Mouse (Mus musculus) neural tube, embryonic 12.5 days (tissue): Measurements from ENCODE around the gene Vangl1. TPM values are rescaled to one million over a fixed set of nuclear protein-coding genes. Genes with fewer than 3 reads are reported as not detected.

Experiments
- ATAC-seq: fragments of 200-750 bp; cut with Nextera tagmentation; 2 replicates; pipeline ENCODE4 v1.8.0; 2017; ENCODE audit warnings: low read depth, mild to moderate bottlenecking, moderate TSS enrichment, moderate library complexity; ENCODE audit not compliant: low FRiP score
- H3K27ac ChIP-seq: fragments of 300-500 bp; sonication (generic); 2 replicates; pipeline ENCODE4 v1.5.1; 2016
- H3K27me3 ChIP-seq: fragments of 300-500 bp; sonication (generic); replicated peaks from 2 replicates; pipeline ENCODE4 v1.6.1; 2016; ENCODE audit warnings: mild to moderate bottlenecking
- H3K36me3 ChIP-seq: fragments of 300-500 bp; sonication (generic); 2 replicates; pipeline ENCODE4 v1.6.1; 2016; ENCODE audit warnings: mild to moderate bottlenecking
- H3K4me1 ChIP-seq: fragments of 300-500 bp; sonication (generic); 2 replicates; pipeline ENCODE4 v1.6.1; 2016
- H3K4me2 ChIP-seq: fragments of 300-500 bp; sonication (generic); replicated peaks from 2 replicates; pipeline ENCODE4 v1.6.1; 2016; ENCODE audit warnings: mild to moderate bottlenecking
- H3K4me3 ChIP-seq: fragments of 300-500 bp; sonication (generic); 2 replicates; pipeline ENCODE4 v1.5.1; 2016
- H3K9ac ChIP-seq: fragments of 300-500 bp; sonication (generic); 2 replicates; pipeline ENCODE4 v1.6.1; 2016; ENCODE audit warnings: mild to moderate bottlenecking
- H3K9me3 ChIP-seq: fragments of 300-500 bp; sonication (generic); 2 replicates; pipeline ENCODE4 v1.6.1; 2016; ENCODE audit warnings: mild to moderate bottlenecking
- WGBS: fragments of 180-500 bp; shearing (Covaris S2); methylation state at CpG from one replicate; pipeline ENCODE4 v1.1.7; 2016; 5-methylcytosine and 5-hydroxymethylcytosine counted together
- polyA plus RNA-seq: library from polyadenylated mRNA; unstranded; fragments of >200 nt; fragmentation: Nextera tagmentation; extraction: Ambion mirVana; gene quantifications from 2 replicates; pipeline ENCODE4 v1.2.1, GENCODE M21; 2016

Vangl1 gene
- polyA plus RNA-seq, 1 experiment from 2014 or later = 14.9 TPM

DNA sequence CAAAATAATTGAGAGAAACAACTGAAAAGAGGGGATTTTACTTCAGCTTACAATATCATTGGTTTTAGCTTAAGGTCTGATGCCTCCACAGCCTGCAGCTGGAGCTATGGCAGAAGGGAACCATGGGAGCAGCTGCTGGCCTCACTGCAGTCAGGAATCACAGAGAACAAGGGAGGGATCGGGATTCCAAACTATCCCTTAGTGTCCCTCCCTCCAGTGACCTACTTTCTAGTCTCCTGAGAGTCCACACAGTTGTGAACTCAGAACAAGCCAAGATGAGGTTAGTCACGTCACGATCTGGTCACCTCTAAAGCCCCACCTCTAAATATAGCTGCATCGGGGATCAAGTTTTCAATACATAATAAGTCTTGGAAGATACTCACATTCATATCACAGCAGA lies 57.3 kb downstream of the Vangl1 start:
- no peaks in the 10 kb centered on the region for H3K27me3 ChIP-seq
- H3K9me3 ChIP-seq = no peaks in the 10 kb centered on the region
- no peak for ATAC-seq
- no peak overlapping the region for H3K27ac ChIP-seq
- H3K36me3 ChIP-seq = no peaks in the 10 kb centered on the region
- H3K4me1 ChIP-seq = peaks cover 15% of the 10 kb centered on the region; the same call in 1 of the 2 replicates
- H3K4me2 ChIP-seq = no peak overlapping the region
- 77% methylated on average over 4 of the region's 4 CpGs for WGBS
- no peak overlapping the region for H3K9ac ChIP-seq
- H3K4me3 ChIP-seq = no peak overlapping the region

DNA sequence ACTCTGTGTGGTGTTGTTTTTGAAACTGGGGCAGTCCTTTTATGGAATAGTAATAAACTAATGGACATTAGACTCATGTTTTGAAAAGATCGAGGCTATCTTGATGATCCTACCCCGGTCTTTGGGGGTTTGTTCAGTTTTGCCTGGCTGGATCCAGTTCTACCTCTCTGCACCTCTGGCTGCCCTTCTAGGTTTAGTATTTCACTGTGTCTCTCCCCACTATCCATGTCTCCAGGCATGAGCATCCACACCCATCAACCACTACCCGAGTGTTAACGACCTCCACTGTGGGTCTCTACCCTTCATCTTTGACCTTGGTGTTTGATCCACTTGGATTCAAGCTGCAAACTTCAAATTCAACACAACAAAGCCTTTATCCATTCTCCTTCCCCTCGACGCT lies 58.1 kb downstream of the Vangl1 start:
- H3K4me2 ChIP-seq = no peak overlapping the region
- H3K4me3 ChIP-seq = no peak overlapping the region
- no peaks in the 10 kb centered on the region for H3K9me3 ChIP-seq
- ATAC-seq = no peak
- 63% methylated on average over 6 of the region's 6 CpGs for WGBS
- no peaks in the 10 kb centered on the region for H3K36me3 ChIP-seq
- H3K9ac ChIP-seq = no peak overlapping the region
- peaks cover 15% of the 10 kb centered on the region; the same call in 1 of the 2 replicates for H3K4me1 ChIP-seq
- H3K27ac ChIP-seq = no peak overlapping the region
- H3K27me3 ChIP-seq = no peaks in the 10 kb centered on the region

DNA sequence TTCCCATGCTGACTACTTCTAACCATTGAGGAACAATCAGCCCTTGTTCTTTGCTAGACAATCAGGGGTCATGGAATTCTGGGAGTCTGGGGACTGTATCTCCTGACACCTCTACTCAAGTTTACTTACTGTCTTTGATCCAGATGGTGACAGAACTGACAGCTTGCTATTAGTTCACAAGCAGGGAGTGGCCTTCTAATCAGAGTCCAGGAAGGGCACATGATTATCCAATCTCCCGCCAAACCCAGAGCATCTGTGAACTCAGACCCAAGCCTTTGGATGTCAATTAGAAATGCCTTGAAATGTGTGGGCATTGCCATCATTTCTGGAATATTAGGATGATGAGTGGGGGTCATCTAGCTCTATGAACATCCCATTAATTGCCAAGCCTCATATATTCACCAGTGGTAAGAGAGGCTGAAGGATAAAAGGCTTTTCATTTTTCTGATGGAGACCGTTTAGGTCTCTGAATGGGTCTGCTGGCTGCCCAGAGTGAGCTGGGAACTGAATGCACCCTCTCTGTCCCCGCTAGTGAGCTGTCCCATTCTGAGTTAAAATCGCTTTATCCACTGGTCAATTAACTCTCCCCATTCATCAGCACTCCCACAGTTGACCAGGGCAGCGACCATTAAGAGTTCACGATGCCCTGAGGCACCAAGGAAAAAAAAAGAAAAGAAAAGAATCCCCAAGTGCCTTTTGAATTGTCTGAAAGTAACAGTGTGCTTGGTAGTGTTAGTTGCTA lies 58.7 kb downstream of the Vangl1 start:
- no peak for ATAC-seq
- H3K27ac ChIP-seq = no peak overlapping the region
- 17% methylated on average over 6 of the region's 6 CpGs for WGBS
- no peaks in the 10 kb centered on the region for H3K36me3 ChIP-seq
- H3K27me3 ChIP-seq = no peaks in the 10 kb centered on the region
- no peak overlapping the region for H3K4me2 ChIP-seq
- H3K4me3 ChIP-seq = no peak overlapping the region
- H3K4me1 ChIP-seq = peaks cover 15% of the 10 kb centered on the region; the same call in 1 of the 2 replicates
- no peak overlapping the region for H3K9ac ChIP-seq
- no peaks in the 10 kb centered on the region for H3K9me3 ChIP-seq

DNA sequence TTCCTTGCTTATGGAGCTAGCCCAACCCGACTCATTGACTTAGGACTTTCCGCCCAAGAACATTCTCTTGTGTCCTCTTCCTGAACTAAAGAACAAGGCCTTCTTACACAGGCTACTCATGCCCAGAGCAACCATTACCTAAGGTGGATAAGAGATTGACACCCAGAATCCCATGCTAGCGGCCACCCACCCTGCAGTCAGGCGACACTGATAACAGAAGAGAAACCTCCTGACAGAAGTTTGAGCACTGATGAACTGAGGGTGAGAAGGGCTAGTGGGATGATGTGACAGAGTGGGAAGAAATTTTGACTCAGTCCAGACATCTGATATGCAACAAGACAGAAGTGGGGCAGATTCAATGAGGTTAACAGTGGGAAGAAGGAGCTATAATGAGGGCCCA lies 60.1 kb downstream of the Vangl1 start:
- no peaks in the 10 kb centered on the region for H3K36me3 ChIP-seq
- no peak overlapping the region for H3K4me3 ChIP-seq
- WGBS = 97% methylated on average over 4 of the region's 4 CpGs
- no peak overlapping the region for H3K4me2 ChIP-seq
- no peaks in the 10 kb centered on the region for H3K9me3 ChIP-seq
- peaks cover 15% of the 10 kb centered on the region; the same call in 1 of the 2 replicates for H3K4me1 ChIP-seq
- no peak overlapping the region for H3K27ac ChIP-seq
- no peak overlapping the region for H3K9ac ChIP-seq
- ATAC-seq = no peak
- no peaks in the 10 kb centered on the region for H3K27me3 ChIP-seq

DNA sequence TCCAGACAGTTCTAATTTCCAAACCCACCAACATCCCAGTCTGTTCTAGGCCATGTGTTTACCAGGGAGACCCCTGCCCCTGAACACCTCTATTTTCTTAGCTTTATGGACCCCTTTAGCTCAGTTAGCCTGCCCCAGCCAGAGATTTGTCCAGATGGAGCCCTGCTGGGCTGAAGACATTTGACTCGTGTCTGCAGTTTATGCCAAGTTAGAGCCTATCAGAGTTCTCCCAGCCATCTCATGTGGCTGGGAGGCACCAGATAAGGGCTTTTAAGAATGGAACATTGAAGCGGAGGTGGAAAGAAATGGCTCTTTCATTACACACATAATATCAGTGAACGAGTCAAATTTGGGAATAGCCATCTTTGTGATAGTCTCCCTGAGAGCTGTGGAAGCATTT lies 61.0 kb downstream of the Vangl1 start:
- Histone ChIP-seq H3K36me3 (no peaks in the 10 kb centered on the region), H3K4me3 (no peak overlapping the region), H3K9me3 (no peaks in the 10 kb centered on the region), H3K4me2 (no peak overlapping the region), H3K4me1 (peaks cover 15% of the 10 kb centered on the region; the same call in 1 of the 2 replicates), H3K27me3 (no peaks in the 10 kb centered on the region), H3K27ac (no peak overlapping the region), H3K9ac (no peak overlapping the region)
- 75% methylated on average over 3 of the region's 3 CpGs for WGBS
- no peak for ATAC-seq

DNA sequence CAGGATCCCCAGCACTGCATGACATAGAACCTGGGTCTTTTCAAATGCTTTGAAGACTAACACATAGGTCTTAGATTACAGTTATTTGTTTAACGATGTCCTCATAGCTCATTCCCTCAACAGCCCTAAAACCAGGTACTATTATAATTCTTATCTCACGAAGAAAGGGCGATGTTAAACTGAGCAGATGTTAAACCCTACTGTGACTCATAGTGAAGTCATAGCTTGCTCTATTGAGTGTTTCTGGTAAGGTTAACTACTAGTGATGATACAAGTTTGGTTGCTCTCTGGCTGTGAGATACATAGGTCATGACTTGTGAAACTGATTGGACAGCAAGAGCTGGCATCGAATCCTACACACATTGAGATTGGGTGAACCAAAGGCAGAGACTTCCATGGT lies 61.5 kb downstream of the Vangl1 start:
- H3K9ac ChIP-seq = no peak overlapping the region
- ATAC-seq = no peak
- 96% methylated on average over 4 of the region's 4 CpGs for WGBS

DNA sequence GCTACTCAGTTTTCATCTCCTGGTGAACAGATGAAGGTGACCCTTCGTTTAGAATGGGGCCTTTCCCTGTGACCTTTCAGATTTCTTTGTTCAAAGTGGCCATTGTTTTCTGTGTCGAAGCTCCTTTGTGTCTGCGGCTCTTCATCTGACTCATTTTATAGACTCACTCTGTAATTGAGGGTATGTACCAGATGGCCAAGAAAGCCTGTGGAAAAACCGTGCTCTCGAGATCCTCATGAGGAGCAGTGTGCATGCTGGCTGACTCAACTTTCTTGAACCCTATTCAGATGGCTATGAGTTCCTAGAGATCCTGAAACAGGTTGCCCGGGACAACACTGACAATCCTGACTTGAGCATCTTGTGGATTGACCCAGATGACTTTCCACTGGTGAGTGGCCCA lies 62.6 kb downstream of the Vangl1 start:
- H3K4me2 ChIP-seq = no peak overlapping the region

More for the DNA sequence above, 61.5 kb downstream of the Vangl1 start:
- Histone ChIP-seq H3K36me3 (no peaks in the 10 kb centered on the region), H3K9me3 (no peaks in the 10 kb centered on the region), H3K4me2 (no peak overlapping the region), H3K4me3 (no peak overlapping the region), H3K27ac (no peak overlapping the region), H3K4me1 (peaks cover 15% of the 10 kb centered on the region; the same call in 1 of the 2 replicates), H3K27me3 (no peaks in the 10 kb centered on the region)

DNA sequence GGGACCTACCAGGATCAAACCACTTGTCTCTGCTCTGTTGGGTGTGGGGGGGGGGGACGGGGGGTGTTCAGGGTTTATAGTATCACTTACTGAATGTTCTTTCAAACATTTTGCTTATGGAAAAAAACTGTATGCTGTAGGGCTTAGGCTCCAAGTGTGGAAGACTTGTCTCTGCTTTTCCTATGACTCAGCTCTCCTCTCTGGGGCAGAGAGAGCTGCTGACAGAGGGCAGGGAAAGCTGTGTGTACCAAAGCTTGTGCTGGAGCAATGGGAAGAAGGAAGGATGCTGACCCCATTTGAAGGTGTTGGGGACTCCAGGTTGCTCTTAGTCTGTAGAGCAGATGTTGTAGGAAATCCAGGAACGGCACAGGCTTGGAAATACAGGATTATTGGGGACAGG lies 63.0 kb downstream of the Vangl1 start:
- no peak for ATAC-seq
- H3K27ac ChIP-seq = no peak overlapping the region
- no peaks in the 10 kb centered on the region for H3K36me3 ChIP-seq
- 63% methylated on average over 2 of the region's 2 CpGs for WGBS
- H3K4me2 ChIP-seq = no peak overlapping the region
- H3K9ac ChIP-seq = no peak overlapping the region
- no peaks in the 10 kb centered on the region for H3K27me3 ChIP-seq
- no peaks in the 10 kb centered on the region for H3K9me3 ChIP-seq
- no peak overlapping the region for H3K4me3 ChIP-seq
- 0 out of 2 replicates have a peak, but pooled peaks cover 10% of the 10 kb centered on the region for H3K4me1 ChIP-seq

More for the DNA sequence above, 62.6 kb downstream of the Vangl1 start:
- no peaks in the 10 kb centered on the region for H3K27me3 ChIP-seq
- H3K4me1 ChIP-seq = 0 out of 2 replicates have a peak, but pooled peaks cover 12% of the 10 kb centered on the region
- no peaks in the 10 kb centered on the region for H3K36me3 ChIP-seq
- no peak overlapping the region for H3K9ac ChIP-seq
- 23% methylated on average over 6 of the region's 6 CpGs for WGBS
- no peak overlapping the region for H3K27ac ChIP-seq
- H3K9me3 ChIP-seq = no peaks in the 10 kb centered on the region
- no peak overlapping the region for H3K4me3 ChIP-seq
- no peak for ATAC-seq

DNA sequence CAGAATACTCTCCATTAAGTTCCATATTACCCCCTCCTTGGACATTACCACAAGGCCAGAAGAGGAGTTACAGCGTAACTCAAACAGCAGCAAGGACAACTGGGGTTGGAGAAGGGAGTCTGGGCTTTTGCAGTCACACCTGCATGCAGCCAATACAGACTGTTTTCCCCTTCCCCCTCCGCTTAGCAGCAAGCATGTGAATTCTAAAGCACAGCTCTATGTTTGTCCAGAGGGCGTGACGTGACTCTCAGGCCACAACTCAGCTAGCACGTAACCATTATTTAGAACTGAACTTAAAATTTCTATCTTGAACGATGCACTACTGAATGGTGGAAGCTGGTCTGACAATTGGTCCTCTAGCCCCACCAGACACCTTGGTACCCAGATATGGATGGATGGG lies 63.9 kb downstream of the Vangl1 start:
- Histone ChIP-seq H3K27ac (no peak overlapping the region), H3K36me3 (no peaks in the 10 kb centered on the region), H3K9ac (no peak overlapping the region), H3K4me2 (no peak overlapping the region), H3K4me3 (no peak overlapping the region), H3K4me1 (peaks cover 7% of the 10 kb centered on the region), H3K9me3 (no peaks in the 10 kb centered on the region), H3K27me3 (no peaks in the 10 kb centered on the region)
- WGBS = 92% methylated on average over 6 of the region's 6 CpGs
- no peak for ATAC-seq

DNA sequence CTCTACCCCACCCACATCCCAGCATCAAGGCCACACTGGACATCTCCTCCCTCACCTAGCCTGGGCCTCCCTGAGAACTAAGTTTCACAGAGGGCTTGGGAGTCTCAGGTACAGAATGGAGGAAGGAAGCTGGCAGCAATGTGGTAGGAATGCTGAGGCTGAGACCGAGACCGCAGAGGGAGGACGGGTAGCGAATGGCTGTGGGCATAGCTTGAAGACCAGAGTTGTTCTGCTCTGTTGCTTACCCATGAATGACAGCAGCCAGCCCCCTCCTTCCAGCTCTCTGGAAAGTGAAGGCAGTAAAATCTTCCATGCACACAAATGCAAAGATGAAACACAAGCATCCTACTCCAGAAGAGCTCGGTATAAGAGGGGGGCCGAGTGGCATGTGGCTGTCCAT lies 65.6 kb downstream of the Vangl1 start:
- no peak overlapping the region for H3K9ac ChIP-seq
- H3K4me2 ChIP-seq = no peak overlapping the region
- H3K36me3 ChIP-seq = no peaks in the 10 kb centered on the region
- WGBS = 81% methylated on average over 6 of the region's 6 CpGs
- H3K27ac ChIP-seq = no peak overlapping the region
- H3K9me3 ChIP-seq = no peaks in the 10 kb centered on the region
- H3K4me3 ChIP-seq = no peak overlapping the region
- peaks cover 8% of the 10 kb centered on the region for H3K4me1 ChIP-seq
- ATAC-seq = no peak
- no peaks in the 10 kb centered on the region for H3K27me3 ChIP-seq

DNA sequence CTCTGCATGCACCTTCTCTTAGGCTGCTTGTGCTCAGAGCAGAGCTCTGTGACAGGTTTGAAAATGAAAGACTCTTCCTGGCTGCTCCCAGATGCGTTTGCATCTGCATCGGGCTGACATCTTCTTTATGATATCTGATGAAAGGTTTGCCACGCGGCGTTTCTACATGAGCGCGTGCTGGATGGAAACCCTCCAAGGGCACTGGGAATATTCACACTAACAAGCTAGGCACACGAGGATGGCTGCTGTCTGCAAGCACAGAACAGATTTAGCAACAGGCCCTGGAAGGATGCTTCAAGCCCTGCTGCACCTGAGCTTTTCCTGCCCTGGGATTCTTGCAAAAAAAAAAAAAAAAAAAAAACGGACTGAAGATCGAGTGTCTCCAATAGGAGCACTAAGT lies 67.3 kb downstream of the Vangl1 start:
- H3K27me3 ChIP-seq = no peaks in the 10 kb centered on the region
- no peak overlapping the region for H3K27ac ChIP-seq
- no peak overlapping the region for H3K9ac ChIP-seq
- ATAC-seq = no peak
- H3K36me3 ChIP-seq = no peaks in the 10 kb centered on the region
- WGBS = 78% methylated on average over 10 of the region's 10 CpGs
- no peak overlapping the region for H3K4me2 ChIP-seq
- peaks cover 8% of the 10 kb centered on the region for H3K4me1 ChIP-seq
- H3K4me3 ChIP-seq = no peak overlapping the region
- no peaks in the 10 kb centered on the region for H3K9me3 ChIP-seq

DNA sequence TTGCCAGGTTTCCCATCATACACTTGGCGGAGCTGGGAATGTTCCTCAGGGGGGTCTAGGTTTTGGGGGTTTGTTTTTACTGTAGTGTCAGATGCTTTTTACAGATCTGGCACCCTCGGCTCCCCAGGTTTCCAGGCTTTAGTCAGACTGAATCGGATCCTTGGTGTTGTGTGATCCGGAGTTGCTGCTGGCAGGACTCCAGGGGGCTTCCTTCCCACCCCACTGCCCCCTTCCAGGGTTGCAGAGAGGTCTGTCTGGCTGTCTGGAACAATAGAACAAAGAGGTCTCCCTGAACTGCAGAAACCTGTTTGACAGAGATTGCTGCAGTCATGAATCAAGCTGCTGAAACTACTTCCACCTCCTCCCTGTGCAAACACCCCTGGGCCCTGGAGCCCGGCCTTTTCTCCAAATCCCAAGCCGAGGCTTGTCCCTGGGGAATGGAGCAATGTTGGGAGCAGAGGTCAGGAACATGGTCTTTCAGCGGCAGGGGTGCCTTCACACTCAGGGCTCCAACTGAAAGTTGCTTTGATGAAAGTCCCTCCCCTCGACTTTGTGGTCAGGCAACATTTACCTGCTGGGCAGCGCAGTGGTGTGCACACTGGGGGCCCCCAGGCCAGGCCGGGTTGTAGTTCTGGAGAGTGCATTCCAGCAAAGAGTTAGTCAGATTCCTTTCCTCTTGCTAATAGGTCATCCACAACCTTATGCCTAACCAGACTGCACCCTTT lies 68.9 kb downstream of the Vangl1 start:
- Histone ChIP-seq H3K4me2 (no peak overlapping the region), H3K27me3 (no peaks in the 10 kb centered on the region), H3K4me1 (peaks cover 8% of the 10 kb centered on the region), H3K36me3 (no peaks in the 10 kb centered on the region), H3K9me3 (no peaks in the 10 kb centered on the region), H3K4me3 (no peak overlapping the region), H3K9ac (no peak overlapping the region), H3K27ac (no peak overlapping the region)
- 0 out of 2 replicates have a peak, but pooled peaks have one; percentile 21 for ATAC-seq
- 18% methylated on average over 10 of the region's 10 CpGs for WGBS
